Mouse (Mus musculus) embryonic facial prominence, embryonic 13.5 days (tissue): Measurements from ENCODE around the gene Fmo2. TPM values are rescaled to one million over a fixed set of nuclear protein-coding genes. Genes with fewer than 3 reads are reported as not detected.

Source experiments
- ATAC-seq: fragments of 200-750 bp; cut with Nextera tagmentation; 2 replicates; pipeline ENCODE4 v1.8.0; 2017; ENCODE audit warnings: low read depth; ENCODE audit not compliant: insufficient number of reproducible peaks, insufficient read depth, low FRiP score, low TSS enrichment
- H3K27ac ChIP-seq: fragments of 300-500 bp; sonication (generic); 2 replicates; pipeline ENCODE4 v1.5.1; 2015; ENCODE audit warnings: moderate library complexity, mild to moderate bottlenecking, inconsistent platforms
- H3K27me3 ChIP-seq: fragments of 300-500 bp; sonication (generic); 2 replicates; pipeline ENCODE4 v1.6.1; 2015; ENCODE audit warnings: mild to moderate bottlenecking, inconsistent platforms
- H3K36me3 ChIP-seq: fragments of 300-500 bp; sonication (generic); 2 replicates; pipeline ENCODE4 v1.6.1; 2015; ENCODE audit warnings: mild to moderate bottlenecking, inconsistent platforms
- H3K4me1 ChIP-seq: fragments of 300-500 bp; sonication (generic); 2 replicates; pipeline ENCODE4 v1.6.1; 2015; ENCODE audit warnings: inconsistent platforms
- H3K4me2 ChIP-seq: fragments of 300-500 bp; sonication (generic); 2 replicates; pipeline ENCODE4 v1.6.1; 2015; ENCODE audit warnings: moderate library complexity, mild to moderate bottlenecking, inconsistent platforms
- H3K4me3 ChIP-seq: fragments of 300-500 bp; sonication (generic); 2 replicates; pipeline ENCODE4 v1.5.1; 2015; ENCODE audit warnings: mild to moderate bottlenecking, inconsistent platforms
- H3K9ac ChIP-seq: fragments of 300-500 bp; sonication (generic); 2 replicates; pipeline ENCODE4 v1.6.1; 2015; ENCODE audit warnings: mild to moderate bottlenecking, inconsistent platforms
- H3K9me3 ChIP-seq: fragments of 300-500 bp; sonication (generic); 2 replicates; pipeline ENCODE4 v1.6.1; 2016; ENCODE audit warnings: inconsistent platforms
- WGBS: fragments of 180-500 bp; shearing (Covaris S2); methylation state at CpG from one replicate; pipeline ENCODE4 v1.1.7; 2015; ENCODE audit warnings: mixed read lengths; 5-methylcytosine and 5-hydroxymethylcytosine counted together
- polyA plus RNA-seq: library from polyadenylated mRNA; unstranded; fragments of >200 nt; fragmentation: Nextera tagmentation; extraction: Ambion mirVana; gene quantifications from 2 replicates; pipeline ENCODE4 v1.2.1, GENCODE M21; 2015

Gene Fmo2
- polyA plus RNA-seq, 1 experiment from 2014 or later: 3.3 TPM

- Histone ChIP-seq H3K27ac (no peak overlapping the region; the same call in 1 of the 2 replicates), H3K4me3 (no peak overlapping the region), H3K27me3 (no peaks in the 10 kb centered on the region), H3K4me2 (no peak overlapping the region), H3K4me1 (no peaks in the 10 kb centered on the region), H3K36me3 (no peaks in the 10 kb centered on the region), H3K9me3 (no peaks in the 10 kb centered on the region), H3K9ac (no peak overlapping the region)
- WGBS: 57% methylated on average over 4 of the region's 4 CpGs
- ATAC-seq: no peak
These were observed 32.9 kb upstream of the Fmo2 start for GRCm38 (mm10) chr1:162931310-162931875.

GRCm38 (mm10) chr1:162930631-162931030, 32.1 kb upstream of the Fmo2 start:
- H3K36me3 ChIP-seq: no peaks in the 10 kb centered on the region
- no peak overlapping the region for H3K4me2 ChIP-seq
- no peak overlapping the region for H3K27ac ChIP-seq
- ATAC-seq: no peak
- no peak overlapping the region for H3K4me3 ChIP-seq
- no peak overlapping the region for H3K9ac ChIP-seq
- 62% methylated on average over 2 of the region's 2 CpGs for WGBS
- H3K9me3 ChIP-seq: no peaks in the 10 kb centered on the region
- H3K27me3 ChIP-seq: no peaks in the 10 kb centered on the region
- H3K4me1 ChIP-seq: no peaks in the 10 kb centered on the region

- Histone ChIP-seq H3K27me3 (no peaks in the 10 kb centered on the region), H3K4me3 (no peak overlapping the region), H3K4me2 (no peak overlapping the region), H3K36me3 (no peaks in the 10 kb centered on the region), H3K9me3 (no peaks in the 10 kb centered on the region), H3K4me1 (no peaks in the 10 kb centered on the region), H3K9ac (no peak overlapping the region), H3K27ac (no peak overlapping the region)
- no peak for ATAC-seq
- WGBS: 82% methylated on average over 3 of the region's 3 CpGs
These were observed 30.6 kb upstream of the Fmo2 start for GRCm38 (mm10) chr1:162929146-162929545.

- WGBS: 56% methylated on average over 1 of the region's 1 CpGs
- Histone ChIP-seq H3K36me3 (no peaks in the 10 kb centered on the region), H3K9ac (no peak overlapping the region), H3K9me3 (no peaks in the 10 kb centered on the region), H3K4me3 (no peak overlapping the region), H3K27me3 (no peaks in the 10 kb centered on the region), H3K4me2 (no peak overlapping the region), H3K27ac (no peak overlapping the region), H3K4me1 (no peaks in the 10 kb centered on the region)
- no peak for ATAC-seq
These were observed 26.6 kb upstream of the Fmo2 start for GRCm38 (mm10) chr1:162925121-162925520.

- WGBS: 83% methylated on average over 8 of the region's 8 CpGs
- Histone ChIP-seq H3K4me1 (no peaks in the 10 kb centered on the region), H3K27me3 (no peaks in the 10 kb centered on the region), H3K9ac (no peak overlapping the region), H3K36me3 (no peaks in the 10 kb centered on the region), H3K27ac (no peak overlapping the region), H3K4me2 (no peak overlapping the region), H3K9me3 (no peaks in the 10 kb centered on the region), H3K4me3 (no peak overlapping the region)
- no peak for ATAC-seq
These were observed 18.1 kb upstream of the Fmo2 start for GRCm38 (mm10) chr1:162916661-162917060.

GRCm38 (mm10) chr1:162914932-162915556, 16.5 kb upstream of the Fmo2 start:
- no peak for ATAC-seq
- Histone ChIP-seq H3K4me2 (no peak overlapping the region), H3K36me3 (no peaks in the 10 kb centered on the region), H3K4me1 (no peaks in the 10 kb centered on the region), H3K4me3 (no peak overlapping the region), H3K9ac (no peak overlapping the region), H3K9me3 (no peaks in the 10 kb centered on the region), H3K27me3 (no peaks in the 10 kb centered on the region), H3K27ac (no peak overlapping the region)
- WGBS: 89% methylated on average over 4 of the region's 4 CpGs

- no peaks in the 10 kb centered on the region for H3K36me3 ChIP-seq
- no peaks in the 10 kb centered on the region for H3K27me3 ChIP-seq
- no peak for ATAC-seq
- H3K9ac ChIP-seq: no peak overlapping the region
- no peak overlapping the region for H3K4me3 ChIP-seq
- no peak overlapping the region for H3K27ac ChIP-seq
- no peaks in the 10 kb centered on the region for H3K9me3 ChIP-seq
- H3K4me2 ChIP-seq: no peak overlapping the region
- H3K4me1 ChIP-seq: no peaks in the 10 kb centered on the region
These were observed 13.6 kb upstream of the Fmo2 start for GRCm38 (mm10) chr1:162912085-162912484.

- ATAC-seq: no peak; the same call in 1 of the 2 replicates
- H3K27ac ChIP-seq: no peak overlapping the region
- 45% methylated on average over 4 of the region's 4 CpGs for WGBS
- H3K4me3 ChIP-seq: no peak overlapping the region
- H3K4me1 ChIP-seq: peaks cover 8% of the 10 kb centered on the region
- no peak overlapping the region for H3K9ac ChIP-seq
- no peaks in the 10 kb centered on the region for H3K27me3 ChIP-seq
- H3K4me2 ChIP-seq: no peak overlapping the region
- H3K36me3 ChIP-seq: no peaks in the 10 kb centered on the region
- H3K9me3 ChIP-seq: no peaks in the 10 kb centered on the region
These were observed 3.4 kb upstream of the Fmo2 start for GRCm38 (mm10) chr1:162901879-162902278.

GRCm38 (mm10) chr1:162895900-162896299, 2.6 kb downstream of the Fmo2 start:
- no peak for ATAC-seq
- Histone ChIP-seq H3K9me3 (no peaks in the 10 kb centered on the region), H3K9ac (no peak overlapping the region), H3K36me3 (no peaks in the 10 kb centered on the region), H3K27me3 (no peaks in the 10 kb centered on the region), H3K27ac (no peak overlapping the region), H3K4me2 (no peak overlapping the region), H3K4me1 (peaks cover 3% of the 10 kb centered on the region; the same call in 1 of the 2 replicates), H3K4me3 (no peak overlapping the region)
- 34% methylated on average over 6 of the region's 6 CpGs for WGBS

- H3K36me3 ChIP-seq: no peaks in the 10 kb centered on the region
- ATAC-seq: no peak
- H3K4me1 ChIP-seq: peaks cover 3% of the 10 kb centered on the region; the same call in 1 of the 2 replicates
- no peak overlapping the region for H3K4me2 ChIP-seq
- H3K9ac ChIP-seq: no peak overlapping the region
- no peaks in the 10 kb centered on the region for H3K9me3 ChIP-seq
- no peaks in the 10 kb centered on the region for H3K27me3 ChIP-seq
- no peak overlapping the region for H3K27ac ChIP-seq
- no peak overlapping the region for H3K4me3 ChIP-seq
- WGBS: 90% methylated on average over 6 of the region's 6 CpGs
These were observed 5.5 kb downstream of the Fmo2 start for GRCm38 (mm10) chr1:162893014-162893413.

GRCm38 (mm10) chr1:162891980-162892451, 6.5 kb downstream of the Fmo2 start:
- no peaks in the 10 kb centered on the region for H3K27me3 ChIP-seq
- 46% methylated on average over 6 of the region's 6 CpGs for WGBS
- no peaks in the 10 kb centered on the region for H3K36me3 ChIP-seq
- no peak overlapping the region for H3K4me3 ChIP-seq
- no peak overlapping the region for H3K9ac ChIP-seq
- no peaks in the 10 kb centered on the region for H3K9me3 ChIP-seq
- H3K27ac ChIP-seq: no peak overlapping the region; the same call in 1 of the 2 replicates
- H3K4me1 ChIP-seq: peaks cover 3% of the 10 kb centered on the region; the same call in 1 of the 2 replicates
- no peak for ATAC-seq
- H3K4me2 ChIP-seq: no peak overlapping the region

GRCm38 (mm10) chr1:162888646-162889045, 9.9 kb downstream of the Fmo2 start:
- WGBS: 80% methylated on average over 12 of the region's 12 CpGs
- Histone ChIP-seq H3K4me1 (peaks cover 3% of the 10 kb centered on the region; the same call in 1 of the 2 replicates), H3K36me3 (no peaks in the 10 kb centered on the region), H3K9me3 (no peaks in the 10 kb centered on the region), H3K4me3 (no peak overlapping the region), H3K9ac (no peak overlapping the region), H3K4me2 (no peak overlapping the region), H3K27me3 (no peaks in the 10 kb centered on the region), H3K27ac (no peak overlapping the region)
- no peak for ATAC-seq
